Mouse (Mus musculus): ENCODE results near the gene Fancg. TPM values are rescaled to one million over a fixed set of nuclear protein-coding genes. Genes with fewer than 3 reads are reported as not detected.
A peak's percentile ranks its signal among the peaks of the same experiment; 100 is the strongest.
"Not testable (repeated sequence)": the region's sequence is repeated elsewhere in the genome, so short reads cannot be mapped to it uniquely, and the experiment has no call there.

Gene Fancg
- total and polyA plus RNA-seq, 3 experiments, result 13.2 to 18.7 (median 13.7) TPM

- H3K4me1 ChIP-seq (ENCODE audit: control insufficient read depth in 1 of 2, insufficient read depth in 2 of 2), result peaks cover 0 to 19% of the 10 kb centered on the region in 2 experiments; a peak in 2 of 4 replicates
- H3K4me3 ChIP-seq (replicated peaks in 1 of 3; ENCODE audit: low read depth in 2 of 3, low read length in 2 of 3, poor library complexity in 1 of 3), result peak within 1 kb of the TSS; percentile 80 to 98 (median 88)
- dilution Hi-C loops (cut with MboI; ENCODE audit: extremely low pct_ligation_motif_present, extremely low pct_unique_long_range_greater_than_20kb, low sequenced_read_pairs); H3K9me3 ChIP-seq (replicated peaks; ENCODE audit: low read length); H3K27me3 ChIP-seq (replicated peaks): not testable (repeated sequence)
- peak within 1 kb of the TSS; percentile 67 for H3K4me2 ChIP-seq (ENCODE audit: insufficient read depth, low read depth, poor library complexity, severe bottlenecking)
- H3K27ac ChIP-seq (ENCODE audit: insufficient read depth, low read depth), result peak within 1 kb of the TSS; percentile 94
- peak within 1 kb of the TSS; percentile 96 for H3K9ac ChIP-seq (ENCODE audit: insufficient read depth, low read depth)
- 0 out of 2 replicates have a peak, but pooled peaks have one; percentile 33 for TF ChIP-seq MYC (IDR thresholded peaks at IDR 0.05; ENCODE audit: low read depth, low read length)
- peak; percentile 60; the same call in 1 of the 2 replicates for TF ChIP-seq KAT2A (IDR thresholded peaks at IDR 0.05; ENCODE audit: insufficient replicate concordance, low read length)
- peak; percentile 21; the same call in 1 of the 2 replicates for TF ChIP-seq NELFE (IDR thresholded peaks at IDR 0.05; ENCODE audit: low read depth, low read length)
- peak; percentile 63; the same call in 1 of the 2 replicates for TF ChIP-seq POLR2A (IDR thresholded peaks at IDR 0.05; ENCODE audit: low read depth, low read length)
- peak; percentile 69 for TF ChIP-seq HCFC1 (IDR thresholded peaks at IDR 0.05; ENCODE audit: low read depth, low read length)
- peak; percentile 40 for TF ChIP-seq NRF1 (IDR thresholded peaks at IDR 0.05; ENCODE audit: low read depth, low read length)
- peak; percentile 79 for TF ChIP-seq ELF1 (IDR thresholded peaks at IDR 0.05; ENCODE audit: low read depth, low read length)
- peak; percentile 72; the same call in 1 of the 2 replicates for TF ChIP-seq TBP (conservative IDR thresholded peaks at IDR 0.05; ENCODE audit: low read depth, low read length)
- peak; percentile 98 for TF ChIP-seq CHD2 (IDR thresholded peaks at IDR 0.05; ENCODE audit: low read length)
- TF ChIP-seq POLR2AphosphoS2 (IDR thresholded peaks at IDR 0.05; ENCODE audit: low read depth, low read length), result peak; percentile 81
- peak; percentile 10; the same call in 1 of the 2 replicates for TF ChIP-seq TCF12 (IDR thresholded peaks at IDR 0.05; ENCODE audit: low read depth, low read length)
- in situ Hi-C loops (cut with MboI; ENCODE audit: low pct_ligation_motif_present, low pct_unique_long_range_greater_than_20kb, low sequenced_read_pairs), result loop anchor here (25.0 kb wide), 1 partner anchor 562 kb away; the partner anchor contains the start of genes Creb3 and Tln1
- H3K79me2 ChIP-seq (replicated peaks; ENCODE audit: control insufficient read depth, extremely low read depth, insufficient read depth, poor library complexity, severe bottlenecking), result peaks cover 43% of the 10 kb centered on the region
- peaks cover 16 to 55% of the 10 kb centered on the region in 2 experiments for H3K36me3 ChIP-seq (replicated peaks in 1 of 2; ENCODE audit: control insufficient read depth in 1 of 2, insufficient read depth in 1 of 2, low read length in 1 of 2)
- DNase-seq (ENCODE audit: extremely low read depth), result peak; percentile 98
Observed at GRCm38 (mm10) chr4:43000141-43000986, 9.9 kb downstream of the Fancg start, which contains the start of gene Vcp. TSS of gene Vcp (minus strand) at chr4:43000507.

DNA sequence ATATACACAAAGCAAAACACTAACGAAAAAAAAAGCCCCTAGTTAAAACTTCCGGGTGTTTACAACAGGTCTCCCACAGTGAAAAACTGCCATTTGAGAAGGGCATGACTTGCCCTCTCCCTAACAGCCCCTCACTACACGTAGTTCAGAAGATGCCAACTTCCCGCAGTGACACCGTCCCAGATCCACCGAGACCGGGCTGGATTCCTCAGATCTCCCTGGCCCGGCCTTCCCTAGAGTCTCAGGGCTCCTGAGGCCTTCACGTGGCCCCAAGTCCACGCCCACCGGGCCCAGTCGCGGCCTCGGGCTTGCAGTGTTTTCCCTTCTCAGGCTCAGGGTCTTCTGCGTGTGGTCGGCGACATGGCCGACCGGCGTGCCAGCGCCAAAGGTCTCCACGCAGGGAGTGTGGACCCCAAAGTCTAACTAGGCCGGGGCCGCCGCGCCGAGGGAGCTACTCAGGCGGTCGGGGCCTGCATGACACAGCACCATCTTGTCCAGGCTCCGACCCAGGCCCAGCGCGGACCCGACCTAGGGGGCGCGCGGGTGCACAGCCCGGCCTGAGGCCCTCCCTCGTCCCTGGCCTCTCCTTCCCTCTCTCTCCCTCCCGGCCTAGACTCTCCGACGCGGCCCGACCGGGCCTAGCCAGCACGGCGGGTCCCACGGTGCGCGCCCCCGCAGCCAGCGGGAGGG, 10.7 kb downstream of the Fancg start:
- Histone ChIP-seq H3K9me3 (replicated peaks; ENCODE audit: low read length) (no peaks in the 10 kb centered on the region), H3K4me2 (ENCODE audit: insufficient read depth, low read depth, poor library complexity, severe bottlenecking) (no peak overlapping the region), H3K4me3 (replicated peaks in 1 of 3; ENCODE audit: low read depth in 2 of 3, low read length in 2 of 3, poor library complexity in 1 of 3) (peak overlapping the region; percentile 80 to 98 (median 88)), H3K9ac (ENCODE audit: insufficient read depth, low read depth) (peak overlapping the region; percentile 96), H3K36me3 (replicated peaks in 1 of 2; ENCODE audit: control insufficient read depth in 1 of 2, insufficient read depth in 1 of 2, low read length in 1 of 2) (peaks cover 18 to 54% of the 10 kb centered on the region in 2 experiments), H3K27me3 (replicated peaks) (no peaks in the 10 kb centered on the region), H3K4me1 (ENCODE audit: control insufficient read depth in 1 of 2, insufficient read depth in 2 of 2) (peaks cover 0 to 19% of the 10 kb centered on the region in 2 experiments; a peak in 2 of 4 replicates), H3K79me2 (replicated peaks; ENCODE audit: control insufficient read depth, extremely low read depth, insufficient read depth, poor library complexity, severe bottlenecking) (peaks cover 51% of the 10 kb centered on the region), H3K27ac (ENCODE audit: insufficient read depth, low read depth) (peak overlapping the region; percentile 94)
- in situ Hi-C loops (cut with MboI; ENCODE audit: low pct_ligation_motif_present, low pct_unique_long_range_greater_than_20kb, low sequenced_read_pairs), result loop anchor here (25.0 kb wide), 1 partner anchor 563 kb away; the partner anchor contains the start of genes Creb3 and Tln1
- peak; percentile 64 for DNase-seq (ENCODE audit: extremely low read depth)
- dilution Hi-C loops (cut with MboI; ENCODE audit: extremely low pct_ligation_motif_present, extremely low pct_unique_long_range_greater_than_20kb, low sequenced_read_pairs), result no loop called here
- 0 out of 2 replicates have a peak, but pooled peaks have one; percentile 11 for TF ChIP-seq ZMIZ1 (IDR thresholded peaks at IDR 0.05; ENCODE audit: low read depth, low read length)
- TF ChIP-seq RCOR1 (conservative IDR thresholded peaks at IDR 0.05; ENCODE audit: low read depth, low read length), result no peak
- TF ChIP-seq IRF4 (IDR thresholded peaks at IDR 0.05; ENCODE audit: low read depth, low read length), result 0 out of 2 replicates have a peak, but pooled peaks have one; percentile 22
- peak; percentile 59 for TF ChIP-seq HCFC1 (IDR thresholded peaks at IDR 0.05; ENCODE audit: low read depth, low read length)
- peak; percentile 28; the same call in 1 of the 2 replicates for TF ChIP-seq MAFK (IDR thresholded peaks at IDR 0.05; ENCODE audit: insufficient replicate concordance, low read length)
- 0 out of 2 replicates have a peak, but pooled peaks have one; percentile 58 for TF ChIP-seq CHD1 (IDR thresholded peaks at IDR 0.05; ENCODE audit: low read depth, low read length)
- peak; percentile 59; the same call in 1 of the 2 replicates for TF ChIP-seq ELF1 (IDR thresholded peaks at IDR 0.05; ENCODE audit: low read depth, low read length)
- TF ChIP-seq ZKSCAN1 (IDR thresholded peaks at IDR 0.05; ENCODE audit: borderline replicate concordance, low read depth, low read length), result no peak
- peak; percentile 50 for TF ChIP-seq USF2 (conservative IDR thresholded peaks at IDR 0.05; ENCODE audit: low read depth, low read length)
- TF ChIP-seq POLR2AphosphoS2 (IDR thresholded peaks at IDR 0.05; ENCODE audit: low read depth, low read length), result no peak
- peak; percentile 57 for TF ChIP-seq ZNF384 (IDR thresholded peaks at IDR 0.05; ENCODE audit: low read depth, low read length)
- TF ChIP-seq NELFE (IDR thresholded peaks at IDR 0.05; ENCODE audit: low read depth, low read length), result peak; percentile 32; the same call in 1 of the 2 replicates
- no peak for TF ChIP-seq NRF1 (IDR thresholded peaks at IDR 0.05; ENCODE audit: low read depth, low read length)
- no peak for TF ChIP-seq GABPA (IDR thresholded peaks at IDR 0.05; ENCODE audit: insufficient replicate concordance, low read depth, low read length)
- TF ChIP-seq POLR2A (IDR thresholded peaks at IDR 0.05; ENCODE audit: low read depth, low read length), result peak; percentile 48; the same call in 1 of the 2 replicates
- TF ChIP-seq CTCF (conservative IDR thresholded peaks at IDR 0.05 in 1 of 2, IDR thresholded peaks at IDR 0.05 in 1 of 2; ENCODE audit: low read depth in 2 of 2, low read length in 2 of 2), result peak in 1 of 2 experiments; percentile 51; a peak in 2 of 4 replicates
- 0 out of 2 replicates have a peak, but pooled peaks have one; percentile 18 for TF ChIP-seq KAT2A (IDR thresholded peaks at IDR 0.05; ENCODE audit: insufficient replicate concordance, low read length)
- no peak for TF ChIP-seq TBP (conservative IDR thresholded peaks at IDR 0.05; ENCODE audit: low read depth, low read length)
- no peak for TF ChIP-seq ZC3H11A (IDR thresholded peaks at IDR 0.05; ENCODE audit: low read depth, low read length)
- no peak for TF ChIP-seq RAD21 (IDR thresholded peaks at IDR 0.05; ENCODE audit: low read depth, low read length)
- TF ChIP-seq MAZ (IDR thresholded peaks at IDR 0.05; ENCODE audit: low read depth, low read length), result peak; percentile 36; the same call in 1 of the 2 replicates
- TF ChIP-seq MAX (IDR thresholded peaks at IDR 0.05; ENCODE audit: low read length), result peak; percentile 80; the same call in 1 of the 2 replicates
